Mouse (Mus musculus) right cerebral cortex, postnatal 10 days (tissue): Measurements from ENCODE around the gene Cd247.

ENCODE experiments used
- DNase-seq, 2 experiments: peaks; one replicate each; pipeline ENCODE4 v3.0.0; 2021; ENCODE audit warnings: low spot score in 2 of 2

Cd247 gene

GRCm38 (mm10) chr1:165775518-165776294, 12.8 kb upstream of the Cd247 start:
- DNase-seq: peak; percentile 62 to 64

- no peak for DNase-seq
These were observed 8.4 kb upstream of the Cd247 start for GRCm38 (mm10) chr1:165779954-165780585.

- DNase-seq: no peak
These were observed 7.8 kb upstream of the Cd247 start for GRCm38 (mm10) chr1:165780586-165781111.

GRCm38 (mm10) chr1:165781426-165781825, 7.1 kb upstream of the Cd247 start:
- DNase-seq: no peak

GRCm38 (mm10) chr1:165781911-165782310, 6.6 kb upstream of the Cd247 start:
- no peak for DNase-seq

GRCm38 (mm10) chr1:165786296-165786695, 2.2 kb upstream of the Cd247 start:
- no peak for DNase-seq

GRCm38 (mm10) chr1:165789066-165789660, 682 bp downstream of the Cd247 start:
- no peak for DNase-seq

GRCm38 (mm10) chr1:165789963-165790362, 1.5 kb downstream of the Cd247 start:
- DNase-seq: no peak

GRCm38 (mm10) chr1:165790461-165791210, 2.2 kb downstream of the Cd247 start:
- DNase-seq: no peak

GRCm38 (mm10) chr1:165791411-165791810, 2.9 kb downstream of the Cd247 start:
- DNase-seq: no peak

- no peak for DNase-seq
These were observed 13.3 kb downstream of the Cd247 start for GRCm38 (mm10) chr1:165801709-165802310.

GRCm38 (mm10) chr1:165803107-165803506, 14.6 kb downstream of the Cd247 start:
- DNase-seq: no peak

GRCm38 (mm10) chr1:165804133-165804532, 15.7 kb downstream of the Cd247 start:
- DNase-seq: no peak

GRCm38 (mm10) chr1:165810633-165811032, 22.2 kb downstream of the Cd247 start:
- DNase-seq: no peak

GRCm38 (mm10) chr1:165811170-165811569, 22.7 kb downstream of the Cd247 start:
- DNase-seq: no peak

- no peak for DNase-seq
These were observed 24.3 kb downstream of the Cd247 start for GRCm38 (mm10) chr1:165812775-165813174.

GRCm38 (mm10) chr1:165814116-165814515, 25.6 kb downstream of the Cd247 start:
- no peak for DNase-seq

GRCm38 (mm10) chr1:165814521-165815278, 26.2 kb downstream of the Cd247 start:
- DNase-seq: no peak

GRCm38 (mm10) chr1:165816391-165816790, 27.9 kb downstream of the Cd247 start:
- DNase-seq: no peak

- DNase-seq: no peak
These were observed 28.8 kb downstream of the Cd247 start for GRCm38 (mm10) chr1:165817264-165817663.
